Mouse (Mus musculus) leukemia stem cell, adult 10-12 weeks (primary cell): ENCODE data around the gene Cyp2c23. TPM values are rescaled to one million over a fixed set of nuclear protein-coding genes. Genes with fewer than 3 reads are reported as not detected.

Experiments
- polyA plus RNA-seq: library from polyadenylated mRNA; stranded (reverse); fragments of >175 nt; gene quantifications from 2 replicates; pipeline ENCODE4 v1.2.3, GENCODE M21; 2012; ENCODE audit warnings: low replicate concordance

The Cyp2c23 gene
- polyA plus RNA-seq, result not detected in 2 replicates

GRCm38 (mm10) chr19:44028972-44029371 lies at the start of gene Cyp2c23:
TSS of gene Cyp2c23 (minus strand) at chr19:44029208.

GRCm38 (mm10) chr19:44069121-44069913 lies 40.3 kb upstream of the Cyp2c23 start, which contains the start of gene Erlin1:
TSS of gene Erlin1 (minus strand) at chr19:44069785.

DNA sequence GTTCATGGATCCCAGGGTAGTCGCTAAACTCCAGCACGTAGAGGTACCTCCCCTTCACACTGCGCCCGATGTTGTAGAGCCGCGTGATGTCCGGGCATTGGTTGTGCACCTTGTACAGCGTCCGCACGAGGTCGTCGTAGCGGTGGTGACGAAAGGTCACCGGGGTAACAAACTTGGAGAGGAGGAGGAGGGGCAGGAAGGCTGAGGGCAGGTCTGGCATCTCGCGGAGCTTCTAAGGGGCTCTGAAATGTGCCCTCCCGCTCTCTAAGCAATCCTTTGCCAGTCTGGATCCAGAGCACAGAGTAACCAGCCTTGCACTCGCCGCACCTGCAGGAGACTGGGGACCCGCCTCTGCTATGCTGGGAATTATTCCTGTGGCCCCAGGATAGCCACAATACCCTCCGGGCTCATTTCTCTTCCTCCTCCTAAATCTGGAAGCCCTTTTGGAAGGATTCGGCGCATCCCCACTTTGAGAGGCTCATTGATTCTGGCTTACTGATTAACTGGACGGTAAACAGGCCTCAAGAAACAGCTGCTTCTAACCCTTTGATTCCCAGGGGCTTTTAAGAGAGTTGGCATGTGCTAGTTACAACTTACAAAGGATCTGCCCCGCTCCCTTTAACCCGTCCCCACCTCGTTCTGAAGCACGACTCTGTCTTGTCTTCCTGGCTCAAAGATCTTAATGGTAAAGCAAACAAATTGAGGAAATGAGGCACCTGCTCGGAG lies 42.8 kb downstream of the Cyp2c23 start, which contains the start of gene Cpn1:
TSS of gene Cpn1 (minus strand) at position 488 of the 726 bp plus-strand sequence.

Other genes starting within 250 kb of the Cyp2c23 start
- 0.35 TPM in 1 of 2 replicates, not detected in the other for gene Abcc2, start 247.0 kb downstream of the Cyp2c23 start, polyA plus RNA-seq
- gene Dnmbp, start 89.0 kb downstream of the Cyp2c23 start, polyA plus RNA-seq, result 0.79 and 1.9 TPM in 2 replicates
- gene Cpn1, start 42.7 kb downstream of the Cyp2c23 start, polyA plus RNA-seq, result 0.13 and 0.37 TPM in 2 replicates
- gene Erlin1, start 40.6 kb upstream of the Cyp2c23 start, polyA plus RNA-seq, result 3.0 and 3.2 TPM in 2 replicates
- 22.8 and 23.1 TPM in 2 replicates for gene Chuk, start 78.3 kb upstream of the Cyp2c23 start, polyA plus RNA-seq
- 3.9 and 7.5 TPM in 2 replicates for gene Cwf19l1, start 106.7 kb upstream of the Cyp2c23 start, polyA plus RNA-seq
- gene Bloc1s2, start 117.2 kb upstream of the Cyp2c23 start, polyA plus RNA-seq, result 48.0 and 95.0 TPM in 2 replicates
- 0.07 TPM in 1 of 2 replicates, not detected in the other for gene Pkd2l1, start 163.2 kb upstream of the Cyp2c23 start, polyA plus RNA-seq
- not detected in 2 replicates for gene Scd3, start 174.1 kb upstream of the Cyp2c23 start, polyA plus RNA-seq